Mouse (Mus musculus): ENCODE measurements around the gene Stxbp6.

The Stxbp6 gene

GRCm38 (mm10) chr12:44996274-44996673 is 78.2 kb downstream of the Stxbp6 start:
- DNase-seq (ENCODE audit: low spot score): no peak

DNA sequence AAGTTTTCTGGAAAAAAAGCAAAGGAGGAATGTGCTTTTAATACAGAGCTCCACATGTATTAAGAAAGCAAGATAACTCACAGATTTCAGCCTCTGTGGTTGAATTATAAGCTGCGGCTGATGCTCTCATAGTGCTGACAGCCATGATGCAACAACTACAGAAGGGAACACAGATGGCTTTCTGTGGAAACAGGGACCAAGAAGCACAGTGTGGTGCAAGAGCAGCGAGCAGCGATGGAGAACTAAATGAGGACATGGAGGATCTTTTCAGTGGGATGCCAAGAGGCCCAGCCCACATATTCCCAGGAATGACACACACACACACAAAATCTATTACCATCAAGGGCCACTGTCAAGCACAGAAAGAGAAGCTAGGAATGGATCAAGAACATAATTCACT is 81.1 kb downstream of the Stxbp6 start:
- DNase-seq (ENCODE audit: low spot score): peak; percentile 78

DNA sequence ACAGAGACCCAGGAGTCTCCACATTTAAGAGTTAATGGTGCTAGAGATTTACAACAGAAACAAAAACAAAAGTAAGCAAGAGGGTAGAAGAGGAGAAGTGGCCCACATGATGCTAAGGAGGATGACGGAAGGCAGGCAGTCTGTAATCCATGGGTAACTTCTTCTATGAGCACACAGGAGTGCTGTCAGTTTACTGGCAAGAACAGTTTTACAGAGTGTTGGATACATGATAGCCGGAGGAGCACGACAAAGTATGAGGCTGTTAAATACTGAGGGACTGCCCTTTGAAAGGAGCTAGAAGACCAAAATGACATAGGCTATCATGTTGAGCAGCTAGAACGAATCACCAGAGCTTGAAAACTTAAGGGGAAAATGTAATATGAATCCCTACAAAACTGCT is 81.7 kb downstream of the Stxbp6 start:
- no peak for DNase-seq (ENCODE audit: low spot score)

DNA sequence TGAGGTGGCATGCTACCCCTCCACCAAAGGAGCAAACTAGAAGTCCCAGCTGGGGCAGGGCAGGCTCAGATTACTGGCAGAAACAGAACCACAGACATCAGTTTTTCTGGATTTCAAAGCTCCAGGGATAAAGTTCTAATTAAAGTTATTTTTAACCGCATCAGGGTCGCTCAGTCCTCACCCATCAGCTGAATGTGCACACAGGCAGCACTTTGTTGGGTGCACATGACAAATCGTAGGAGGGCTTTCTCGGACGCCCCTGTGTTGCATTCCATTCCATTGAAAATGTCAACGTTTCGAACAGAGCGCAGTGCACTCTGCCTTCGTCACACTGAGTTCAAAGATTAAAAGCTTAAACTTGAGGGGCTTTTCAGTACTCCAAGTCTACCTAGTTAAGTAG is 84.1 kb downstream of the Stxbp6 start:
- no peak for DNase-seq (ENCODE audit: low spot score)

- DNase-seq (ENCODE audit: low spot score): no peak
Measured at GRCm38 (mm10) chr12:44989011-44989410, 85.5 kb downstream of the Stxbp6 start.

- no peak for DNase-seq (ENCODE audit: low spot score)
Measured at GRCm38 (mm10) chr12:44987762-44988161, 86.7 kb downstream of the Stxbp6 start.

- no peak for DNase-seq (ENCODE audit: low spot score)
Measured at GRCm38 (mm10) chr12:44979316-44979848, 95.1 kb downstream of the Stxbp6 start.

- DNase-seq (ENCODE audit: low spot score): no peak
Measured at GRCm38 (mm10) chr12:44975266-44975665, 99.2 kb downstream of the Stxbp6 start.

GRCm38 (mm10) chr12:44971477-44971876 is 103.0 kb downstream of the Stxbp6 start:
- DNase-seq (ENCODE audit: low spot score): no peak

GRCm38 (mm10) chr12:44967448-44967847 is 107.1 kb downstream of the Stxbp6 start:
- DNase-seq (ENCODE audit: low spot score): no peak

GRCm38 (mm10) chr12:44957474-44957873 is 117.0 kb downstream of the Stxbp6 start:
- no peak for DNase-seq (ENCODE audit: low spot score)

DNA sequence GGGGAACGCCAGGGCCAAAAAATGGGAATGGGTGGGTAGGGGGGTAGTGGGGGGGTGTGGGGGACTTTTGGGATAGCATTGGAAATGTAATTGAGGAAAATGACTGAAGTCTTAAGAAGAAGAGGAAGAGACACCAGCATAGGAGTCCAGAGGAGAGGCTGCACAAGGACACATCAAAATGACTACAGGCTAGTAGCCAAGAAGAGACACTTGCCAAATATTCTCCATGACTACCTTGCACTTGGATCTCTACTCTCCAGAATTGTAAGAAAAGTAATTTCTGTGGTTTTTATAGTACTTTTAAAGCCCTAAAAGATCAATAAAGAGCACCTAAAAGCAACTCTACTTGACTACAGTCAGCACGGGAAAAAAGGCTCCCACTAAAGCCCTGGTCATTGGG is 121.4 kb downstream of the Stxbp6 start:
- DNase-seq (ENCODE audit: low spot score): no peak

DNA sequence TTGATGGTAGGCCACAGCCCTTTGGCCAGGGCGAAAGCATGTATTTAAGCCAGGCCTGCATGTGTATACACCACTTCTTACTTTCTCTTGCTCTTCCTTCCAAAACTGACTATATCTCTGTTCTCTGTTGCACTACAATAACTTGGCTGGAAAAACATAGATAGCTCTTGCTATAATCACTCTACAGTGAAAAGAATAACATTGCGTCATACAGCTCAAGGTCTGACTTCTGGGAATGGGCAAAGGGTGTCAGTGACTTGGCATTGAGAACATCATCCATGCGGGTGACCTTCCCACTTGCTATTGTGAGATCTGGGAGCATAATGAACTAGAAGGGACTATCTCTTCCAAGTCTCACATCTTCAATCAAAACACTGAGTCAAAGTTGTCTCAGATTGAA is 122.4 kb downstream of the Stxbp6 start:
- DNase-seq (ENCODE audit: low spot score): no peak

- DNase-seq (ENCODE audit: low spot score): no peak
Measured at GRCm38 (mm10) chr12:44950559-44950958, 124.0 kb downstream of the Stxbp6 start.

DNA sequence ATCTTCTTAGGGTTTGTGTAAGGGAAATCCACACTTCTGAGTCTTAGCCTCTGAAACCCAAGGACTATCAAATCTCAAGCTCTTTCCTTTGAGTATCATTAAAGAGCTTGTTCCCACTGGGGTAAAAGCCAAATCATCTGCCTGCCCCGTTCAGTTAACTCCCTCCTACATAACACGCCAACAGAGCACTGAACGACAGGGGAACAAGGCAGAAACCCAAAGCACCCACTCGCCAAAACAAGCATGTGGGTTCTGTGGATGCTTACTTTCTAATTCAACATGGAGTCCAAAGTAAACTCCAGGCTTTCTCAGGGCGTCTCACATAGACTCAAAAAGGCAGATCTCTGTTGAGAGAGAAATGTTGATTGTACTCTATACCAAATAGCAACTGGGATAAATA is 126.7 kb downstream of the Stxbp6 start:
- no peak for DNase-seq (ENCODE audit: low spot score)

GRCm38 (mm10) chr12:44940325-44940724 is 134.2 kb downstream of the Stxbp6 start:
- no peak for DNase-seq (ENCODE audit: low spot score)

- no peak for DNase-seq (ENCODE audit: low spot score)
Measured at GRCm38 (mm10) chr12:44939106-44939505, 135.4 kb downstream of the Stxbp6 start.

- DNase-seq (ENCODE audit: low spot score): no peak
Measured at GRCm38 (mm10) chr12:44932954-44933353, 141.6 kb downstream of the Stxbp6 start.

GRCm38 (mm10) chr12:44931716-44932115 is 142.8 kb downstream of the Stxbp6 start:
- no peak for DNase-seq (ENCODE audit: low spot score)

- no peak for DNase-seq (ENCODE audit: low spot score)
Measured at GRCm38 (mm10) chr12:44928456-44928855, 146.1 kb downstream of the Stxbp6 start.

DNA sequence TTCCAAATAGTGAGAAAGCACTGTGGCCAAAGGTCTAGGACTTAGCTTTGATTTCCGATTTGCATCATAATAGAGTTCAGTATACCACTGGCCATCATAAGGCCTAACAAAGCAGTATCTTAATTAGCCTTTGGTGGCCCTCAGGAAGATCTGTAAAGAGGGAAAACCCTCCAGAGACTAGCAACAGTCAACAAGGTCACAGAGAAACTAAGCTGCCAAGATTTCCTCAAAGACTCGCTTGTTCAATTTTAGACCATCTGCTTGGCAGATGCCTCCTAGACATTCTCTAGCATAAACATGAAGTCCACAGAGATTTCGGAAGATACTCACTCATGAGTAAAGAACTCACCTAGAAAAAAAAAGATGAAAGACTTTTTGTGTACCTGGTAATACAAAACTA is 148.6 kb downstream of the Stxbp6 start:
- no peak for DNase-seq (ENCODE audit: low spot score)

DNA sequence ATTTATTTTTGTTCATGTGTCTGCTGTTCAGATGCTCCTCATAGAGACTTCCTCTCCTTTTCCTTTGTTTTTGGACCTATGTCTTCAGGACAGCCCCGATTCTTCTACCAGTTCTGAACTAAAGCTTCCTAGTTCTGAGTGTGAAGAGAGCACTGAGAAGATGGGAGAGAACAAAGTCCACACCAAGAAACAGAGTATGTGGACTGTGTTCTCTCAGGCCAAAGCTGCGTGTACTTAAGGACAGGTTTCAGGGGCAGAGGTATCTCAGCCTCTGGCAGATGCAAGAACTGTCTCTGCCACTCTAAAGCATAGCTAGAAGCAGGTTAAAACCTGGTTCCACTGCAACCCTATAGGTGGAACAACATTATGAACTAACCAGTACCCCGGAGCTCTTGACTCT is 151.2 kb downstream of the Stxbp6 start:
- no peak for DNase-seq (ENCODE audit: low spot score)

DNA sequence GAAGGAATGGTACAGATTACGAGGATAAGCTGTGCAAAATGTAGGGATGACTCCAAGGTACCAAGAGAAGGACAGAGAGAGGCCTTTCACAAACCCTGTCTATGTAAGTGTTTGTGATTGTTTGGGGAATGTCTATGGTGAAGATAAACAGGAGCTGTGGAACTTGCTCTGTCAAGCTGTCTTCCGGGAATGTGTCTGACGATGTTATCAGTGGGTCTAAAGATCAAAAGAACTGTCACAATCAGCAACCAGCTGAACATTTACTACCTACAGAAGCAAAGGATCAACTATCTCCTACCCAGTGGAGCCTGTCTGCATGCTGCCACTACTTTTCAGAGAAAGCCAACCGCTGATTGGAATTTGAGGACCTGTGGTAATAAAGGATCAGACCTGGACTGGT is 152.3 kb downstream of the Stxbp6 start:
- DNase-seq (ENCODE audit: low spot score): no peak

GRCm38 (mm10) chr12:44919613-44920012 is 154.9 kb downstream of the Stxbp6 start:
- no peak for DNase-seq (ENCODE audit: low spot score)

DNA sequence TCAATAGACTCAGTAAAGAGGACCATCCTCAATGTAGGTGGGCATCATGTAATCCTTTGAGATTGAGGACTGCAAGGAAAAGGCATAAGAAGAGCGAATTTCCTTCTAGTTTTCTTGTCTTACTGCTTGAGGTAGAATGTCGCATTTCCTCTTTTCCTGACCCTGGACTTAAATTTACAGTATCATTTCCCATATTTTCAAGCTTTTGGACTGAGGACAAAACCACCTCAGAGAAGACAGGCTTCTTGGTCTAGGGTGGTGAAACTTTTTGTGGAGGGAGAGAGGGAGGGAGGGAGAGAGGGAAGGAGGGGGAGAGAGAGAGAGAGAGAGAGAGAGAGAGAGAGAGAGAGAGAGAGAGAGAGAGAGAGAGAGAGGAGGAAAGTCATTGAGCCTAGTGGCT is 155.6 kb downstream of the Stxbp6 start:
- no peak for DNase-seq (ENCODE audit: low spot score)
